Mouse (Mus musculus) midbrain, embryonic 10.5 days (tissue): ENCODE results near the gene Fhit. TPM values are rescaled to one million over a fixed set of nuclear protein-coding genes. Genes with fewer than 3 reads are reported as not detected.
"Not testable (repeated sequence)": the region's sequence is repeated elsewhere in the genome, so short reads cannot be mapped to it uniquely, and the experiment has no call there.

ENCODE experiments used
- DNase-seq: peaks from one replicate; pipeline ENCODE4 v3.0.0-alpha.2; 2017; ENCODE audit warnings: low spot score
- H3K27ac ChIP-seq: fragments of 300-500 bp; sonication (generic); replicated peaks from 2 replicates; pipeline ENCODE4 v1.5.1; 2016; ENCODE audit warnings: mild to moderate bottlenecking
- H3K27me3 ChIP-seq: fragments of 300-500 bp; sonication (generic); 2 replicates; pipeline ENCODE4 v1.6.1; 2016; ENCODE audit warnings: low read depth, mild to moderate bottlenecking; ENCODE audit not compliant: poor library complexity, severe bottlenecking
- H3K36me3 ChIP-seq: fragments of 300-500 bp; sonication (generic); 2 replicates; pipeline ENCODE4 v1.6.1; 2016; ENCODE audit warnings: mild to moderate bottlenecking, moderate library complexity
- H3K4me1 ChIP-seq: fragments of 300-500 bp; sonication (generic); 2 replicates; pipeline ENCODE4 v1.6.1; 2016
- H3K4me3 ChIP-seq: fragments of 300-500 bp; sonication (generic); 2 replicates; pipeline ENCODE4 v1.5.1; 2016; ENCODE audit warnings: mild to moderate bottlenecking, moderate library complexity
- H3K9me3 ChIP-seq: fragments of 300-500 bp; sonication (generic); replicated peaks from 2 replicates; pipeline ENCODE4 v1.6.1; 2016; ENCODE audit warnings: mild to moderate bottlenecking
- WGBS: fragments of 180-500 bp; shearing (Covaris S2); methylation state at CpG from one replicate; pipeline ENCODE4 v1.1.7; 2016; 5-methylcytosine and 5-hydroxymethylcytosine counted together
- polyA plus RNA-seq: library from polyadenylated mRNA; unstranded; fragments of >200 nt; fragmentation: Nextera tagmentation; extraction: Ambion mirVana; gene quantifications from 2 replicates; pipeline ENCODE4 v1.2.1, GENCODE M21; 2016

The Fhit gene
- polyA plus RNA-seq, 1 experiment from 2014 or later, result 3.4 TPM

GRCm38 (mm10) chr14:10013003-10013816 is 1148.6 kb downstream of the Fhit start:
- Histone ChIP-seq H3K27ac (no peak overlapping the region), H3K9me3 (no peaks in the 10 kb centered on the region), H3K27me3 (no peaks in the 10 kb centered on the region), H3K4me1 (peaks cover 5% of the 10 kb centered on the region; the same call in 1 of the 2 replicates), H3K4me3 (no peak overlapping the region), H3K36me3 (no peaks in the 10 kb centered on the region)
- 61% methylated on average over 7 of the region's 7 CpGs for WGBS
- DNase-seq, result no peak

DNA sequence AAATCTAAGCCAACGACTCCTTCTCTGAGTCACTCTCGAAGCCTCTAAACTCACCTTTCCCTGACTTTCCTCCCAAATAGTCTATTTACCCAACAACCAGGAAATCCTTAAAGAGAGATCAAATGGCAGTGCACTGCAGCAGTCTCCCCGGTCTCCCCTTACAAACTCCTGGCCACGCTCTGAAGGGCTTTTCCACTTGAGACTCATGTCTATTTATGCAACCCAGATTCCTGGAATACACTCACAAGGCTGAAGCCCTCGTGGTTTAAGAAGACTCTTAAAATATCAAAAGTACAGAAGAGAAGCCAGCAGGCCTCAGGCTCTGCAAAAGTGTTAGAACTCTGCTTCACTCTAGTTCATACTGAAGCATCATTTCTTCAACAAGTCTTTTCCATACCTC is 1155.6 kb downstream of the Fhit start:
- WGBS, result 80% methylated on average over 5 of the region's 5 CpGs
- no peak for DNase-seq

GRCm38 (mm10) chr14:10003847-10004246 is 1158.0 kb downstream of the Fhit start:
- WGBS, result 56% methylated on average over 2 of the region's 2 CpGs
- Histone ChIP-seq H3K36me3 (no peaks in the 10 kb centered on the region), H3K9me3 (no peaks in the 10 kb centered on the region), H3K4me3 (no peak overlapping the region), H3K4me1 (no peaks in the 10 kb centered on the region; the same call in 1 of the 2 replicates), H3K27ac (no peak overlapping the region), H3K27me3 (no peaks in the 10 kb centered on the region)
- DNase-seq, result no peak

More for the DNA sequence above, 1155.6 kb downstream of the Fhit start:
- no peaks in the 10 kb centered on the region; the same call in 1 of the 2 replicates for H3K4me1 ChIP-seq
- no peaks in the 10 kb centered on the region for H3K27me3 ChIP-seq
- no peaks in the 10 kb centered on the region for H3K9me3 ChIP-seq
- no peaks in the 10 kb centered on the region for H3K36me3 ChIP-seq
- H3K27ac ChIP-seq, result no peak overlapping the region
- H3K4me3 ChIP-seq, result no peak overlapping the region

DNA sequence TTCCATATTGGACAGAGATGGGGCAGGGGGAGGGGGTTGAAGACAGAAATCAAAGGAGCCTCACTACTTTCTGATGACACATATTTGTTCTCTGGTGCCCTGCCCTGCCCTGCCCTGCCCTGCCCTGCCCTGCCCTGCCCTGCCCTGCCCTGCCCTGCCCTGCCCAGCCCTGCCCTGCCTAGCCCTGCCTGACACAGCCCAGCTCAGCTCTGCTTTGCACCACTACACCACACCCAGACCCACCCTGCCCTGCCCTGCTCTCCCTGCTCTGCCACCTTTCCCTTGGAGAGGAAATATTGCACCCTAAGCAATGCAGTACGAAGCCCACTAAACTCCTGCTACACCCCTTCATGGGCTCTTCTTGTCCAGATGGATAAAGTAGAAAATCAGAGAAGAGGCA is 1171.2 kb downstream of the Fhit start:
- 78% methylated on average over 1 of the region's 1 CpGs for WGBS

GRCm38 (mm10) chr14:9976934-9977510 is 1184.8 kb downstream of the Fhit start:
- 70% methylated on average over 3 of the region's 3 CpGs for WGBS

More for the DNA sequence above, 1171.2 kb downstream of the Fhit start:
- Histone ChIP-seq H3K27ac (no peak overlapping the region), H3K9me3 (no peaks in the 10 kb centered on the region), H3K4me3 (no peak overlapping the region), H3K36me3 (no peaks in the 10 kb centered on the region), H3K27me3 (no peaks in the 10 kb centered on the region), H3K4me1 (no peaks in the 10 kb centered on the region)
- DNase-seq, result no peak

GRCm38 (mm10) chr14:9974402-9974801 is 1187.4 kb downstream of the Fhit start:
- Histone ChIP-seq H3K9me3 (no peaks in the 10 kb centered on the region), H3K27ac (no peak overlapping the region), H3K4me1 (peaks cover 13% of the 10 kb centered on the region), H3K4me3 (no peak overlapping the region), H3K36me3 (no peaks in the 10 kb centered on the region), H3K27me3 (peaks cover 16% of the 10 kb centered on the region; the same call in 1 of the 2 replicates)
- WGBS, result 51% methylated on average over 3 of the region's 3 CpGs
- no peak for DNase-seq

More at GRCm38 (mm10) chr14:9976934-9977510, 1184.8 kb downstream of the Fhit start:
- Histone ChIP-seq H3K9me3 (no peaks in the 10 kb centered on the region), H3K4me1 (peaks cover 13% of the 10 kb centered on the region), H3K4me3 (no peak overlapping the region), H3K27ac (no peak overlapping the region), H3K27me3 (peaks cover 7% of the 10 kb centered on the region; the same call in 1 of the 2 replicates), H3K36me3 (no peaks in the 10 kb centered on the region)
- no peak for DNase-seq

DNA sequence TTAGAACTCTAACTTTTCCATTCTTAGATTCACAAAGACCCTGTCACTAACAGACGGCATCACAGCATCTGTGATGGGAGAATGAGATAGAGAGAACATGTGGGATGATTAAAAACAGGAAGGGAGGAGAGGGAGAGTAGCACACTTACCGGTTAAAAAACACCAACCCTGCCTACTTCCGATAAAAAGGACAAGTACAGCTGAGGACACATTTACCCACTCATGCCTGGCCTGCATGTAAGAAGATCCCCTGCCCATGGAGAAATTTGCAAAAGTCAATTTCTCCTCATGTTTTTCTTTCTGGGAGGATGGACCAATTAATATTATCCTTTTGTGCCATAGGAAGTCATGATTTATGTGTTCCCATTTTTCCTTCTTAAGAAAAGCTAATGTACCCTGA is 1198.0 kb downstream of the Fhit start:
- WGBS, result 92% methylated on average over 3 of the region's 3 CpGs
- H3K4me3 ChIP-seq, result no peak overlapping the region

DNA sequence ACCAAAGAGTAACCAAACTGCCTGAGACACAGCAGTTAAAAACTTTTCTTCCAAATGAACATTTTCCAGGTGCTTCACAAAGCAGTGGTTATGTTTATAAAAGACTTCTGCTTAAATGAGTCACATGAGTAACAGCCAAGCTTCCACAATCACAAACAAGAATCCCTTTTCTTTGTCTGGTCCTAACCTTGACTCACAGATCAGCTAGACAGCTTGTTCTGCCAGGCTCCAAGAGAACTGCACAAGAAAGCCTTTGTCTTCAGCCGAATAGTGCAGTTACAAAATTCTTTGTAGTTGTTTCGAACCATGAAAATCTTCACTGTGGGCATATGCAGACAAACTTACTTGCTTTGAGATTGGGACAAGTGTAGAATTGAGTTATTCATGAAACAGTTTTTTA is 1201.4 kb downstream of the Fhit start:
- H3K36me3 ChIP-seq, result no peaks in the 10 kb centered on the region
- no peak for DNase-seq
- H3K27me3 ChIP-seq, result no peaks in the 10 kb centered on the region
- H3K27ac ChIP-seq, result no peak overlapping the region
- H3K9me3 ChIP-seq, result no peaks in the 10 kb centered on the region
- H3K4me1 ChIP-seq, result 0 out of 2 replicates have a peak, but pooled peaks cover 4% of the 10 kb centered on the region
- 80% methylated on average over 2 of the region's 2 CpGs for WGBS
- H3K4me3 ChIP-seq, result no peak overlapping the region

More for the DNA sequence above, 1198.0 kb downstream of the Fhit start:
- no peak overlapping the region for H3K27ac ChIP-seq
- no peaks in the 10 kb centered on the region for H3K27me3 ChIP-seq
- DNase-seq, result no peak
- no peaks in the 10 kb centered on the region for H3K36me3 ChIP-seq
- no peaks in the 10 kb centered on the region for H3K9me3 ChIP-seq
- 0 out of 2 replicates have a peak, but pooled peaks cover 4% of the 10 kb centered on the region for H3K4me1 ChIP-seq

DNA sequence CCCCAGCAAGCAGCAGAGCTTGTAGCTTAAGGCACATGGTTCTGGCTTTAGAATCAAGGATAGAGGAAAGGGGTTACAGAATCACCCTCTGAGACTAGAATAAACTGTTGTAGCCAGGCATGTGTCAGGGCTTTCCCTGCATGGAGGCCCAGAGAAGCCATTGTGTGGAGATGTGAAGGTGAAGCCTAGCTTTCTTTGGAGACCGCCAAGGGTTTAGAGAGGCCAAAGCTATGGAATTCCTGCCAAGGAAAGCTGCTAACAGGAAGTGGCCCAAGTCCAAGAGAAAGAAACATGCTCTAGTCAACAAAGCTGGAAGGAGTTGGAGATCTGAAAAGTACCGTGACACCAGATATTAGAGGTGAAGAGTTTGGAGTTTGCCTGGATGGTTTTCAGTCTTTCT is 1262.3 kb downstream of the Fhit start:
- WGBS, result 92% methylated on average over 2 of the region's 2 CpGs
- no peaks in the 10 kb centered on the region for H3K27me3 ChIP-seq
- H3K4me3 ChIP-seq, result no peak overlapping the region
- no peaks in the 10 kb centered on the region for H3K9me3 ChIP-seq
- DNase-seq, result no peak
- H3K36me3 ChIP-seq, result no peaks in the 10 kb centered on the region
- no peak overlapping the region for H3K27ac ChIP-seq
- H3K4me1 ChIP-seq, result no peaks in the 10 kb centered on the region

GRCm38 (mm10) chr14:9896556-9896955 is 1265.3 kb downstream of the Fhit start:
- no peak for DNase-seq
- no peaks in the 10 kb centered on the region for H3K27me3 ChIP-seq
- no peak overlapping the region for H3K4me3 ChIP-seq
- H3K27ac ChIP-seq, result no peak overlapping the region
- H3K4me1 ChIP-seq, result no peaks in the 10 kb centered on the region
- WGBS, result 95% methylated on average over 1 of the region's 1 CpGs
- no peaks in the 10 kb centered on the region for H3K9me3 ChIP-seq
- no peaks in the 10 kb centered on the region for H3K36me3 ChIP-seq

- Histone ChIP-seq H3K27ac (no peak overlapping the region), H3K4me1 (no peaks in the 10 kb centered on the region), H3K36me3 (no peaks in the 10 kb centered on the region), H3K4me3 (no peak overlapping the region), H3K9me3 (no peaks in the 10 kb centered on the region), H3K27me3 (no peaks in the 10 kb centered on the region)
- DNase-seq, result no peak
- WGBS, result 82% methylated on average over 2 of the region's 2 CpGs
These were observed 1309.8 kb downstream of the Fhit start for GRCm38 (mm10) chr14:9852041-9852440.

DNA sequence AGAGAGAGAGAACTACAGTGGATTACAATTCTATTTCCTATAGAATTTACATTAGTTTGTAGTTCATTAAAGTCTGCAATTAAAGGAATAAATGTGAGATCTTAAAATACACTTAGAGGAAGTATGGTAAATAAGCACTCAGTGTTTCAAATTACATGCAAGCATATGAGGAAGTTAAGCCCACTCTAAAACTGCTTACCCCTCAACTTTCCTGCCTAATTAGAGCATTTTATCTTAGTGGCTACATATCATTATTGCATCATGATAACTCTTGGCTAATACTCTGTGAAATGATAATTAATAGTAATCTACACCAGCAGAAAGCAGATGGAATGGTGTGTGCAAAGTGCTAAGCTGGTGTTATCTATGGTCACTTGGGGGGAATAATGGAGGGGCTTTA is 1329.5 kb downstream of the Fhit start:
- Histone ChIP-seq H3K4me3 (no peak overlapping the region), H3K27ac (no peak overlapping the region), H3K27me3 (no peaks in the 10 kb centered on the region), H3K9me3 (no peaks in the 10 kb centered on the region), H3K4me1 (no peaks in the 10 kb centered on the region), H3K36me3 (no peaks in the 10 kb centered on the region)
- no peak for DNase-seq

- not testable (repeated sequence) for DNase-seq, H3K27ac ChIP-seq, H3K4me1 ChIP-seq, H3K9me3 ChIP-seq, H3K27me3 ChIP-seq, H3K4me3 ChIP-seq, H3K36me3 ChIP-seq
- 89% methylated on average over 8 of the region's 8 CpGs for WGBS
These were observed 1333.1 kb downstream of the Fhit start for GRCm38 (mm10) chr14:9828699-9829240.
